Mouse (Mus musculus) kidney, embryonic 16.5 days (tissue): Measurements from ENCODE around the gene Plk5. TPM values are rescaled to one million over a fixed set of nuclear protein-coding genes. Genes with fewer than 3 reads are reported as not detected.

ENCODE experiments used
- ATAC-seq: fragments of 200-750 bp; cut with Nextera tagmentation; 2 replicates; pipeline ENCODE4 v1.8.0; 2017; ENCODE audit warnings: moderate TSS enrichment; ENCODE audit not compliant: low FRiP score, low TSS enrichment
- H3K27ac ChIP-seq: fragments of 300-500 bp; sonication (generic); 2 replicates; pipeline ENCODE4 v1.5.1; 2014; ENCODE audit warnings: low read length
- H3K27me3 ChIP-seq: fragments of 300-500 bp; sonication (generic); 2 replicates; pipeline ENCODE4 v1.6.1; 2014; ENCODE audit warnings: low read length, control low read depth, mixed read lengths; ENCODE audit not compliant: insufficient read depth
- H3K36me3 ChIP-seq: fragments of 300-500 bp; sonication (generic); 2 replicates; pipeline ENCODE4 v1.6.1; 2014; ENCODE audit warnings: low read length, control low read depth, mixed read lengths; ENCODE audit not compliant: insufficient read depth
- H3K4me1 ChIP-seq: fragments of 300-500 bp; sonication (generic); 2 replicates; pipeline ENCODE4 v1.6.1; 2014; ENCODE audit warnings: low read length, control low read depth, mixed read lengths; ENCODE audit not compliant: insufficient read depth
- H3K4me2 ChIP-seq: fragments of 300-500 bp; sonication (generic); replicated peaks from 2 replicates; pipeline ENCODE4 v1.6.1; 2014; ENCODE audit warnings: low read depth, low read length
- H3K4me3 ChIP-seq: fragments of 300-500 bp; sonication (generic); 2 replicates; pipeline ENCODE4 v1.5.1; 2014; ENCODE audit warnings: mild to moderate bottlenecking, low read length
- H3K9ac ChIP-seq: fragments of 300-500 bp; sonication (generic); replicated peaks from 2 replicates; pipeline ENCODE4 v1.6.1; 2014; ENCODE audit warnings: low read length
- H3K9me3 ChIP-seq: fragments of 300-500 bp; sonication (generic); 2 replicates; pipeline ENCODE4 v1.6.1; 2016; ENCODE audit warnings: low read length, control low read depth
- WGBS: fragments of 180-500 bp; shearing (Covaris S2); extraction: QIAGEN DNeasy Blood & Tissue Kit; methylation state at CpG from one replicate; pipeline ENCODE4 v1.1.7; 2014; 5-methylcytosine and 5-hydroxymethylcytosine counted together
- polyA plus RNA-seq: library from polyadenylated mRNA; unstranded; fragments of >200 nt; fragmentation: Nextera tagmentation; extraction: Ambion mirVana; gene quantifications from 2 replicates; pipeline ENCODE4 v1.2.1, GENCODE M21; 2015

Plk5 gene
- polyA plus RNA-seq, 1 experiment from 2014 or later: 0.97 TPM

- no peak overlapping the region for H3K4me2 ChIP-seq
- H3K27me3 ChIP-seq: no peaks in the 10 kb centered on the region
- H3K27ac ChIP-seq: no peak overlapping the region
- no peak for ATAC-seq
- H3K36me3 ChIP-seq: peaks cover 54% of the 10 kb centered on the region
- H3K9me3 ChIP-seq: no peaks in the 10 kb centered on the region
- WGBS: 89% methylated on average over 5 of the region's 5 CpGs
- H3K4me3 ChIP-seq: no peak overlapping the region
- no peak overlapping the region for H3K9ac ChIP-seq
- peaks cover 21% of the 10 kb centered on the region for H3K4me1 ChIP-seq
Observed at GRCm38 (mm10) chr10:80392687-80393086, 36.4 kb downstream of the Plk5 start.

GRCm38 (mm10) chr10:80395025-80395627, 38.9 kb downstream of the Plk5 start:
- H3K4me3 ChIP-seq: no peak overlapping the region
- peaks cover 17% of the 10 kb centered on the region for H3K4me1 ChIP-seq
- no peak for ATAC-seq
- H3K27me3 ChIP-seq: no peaks in the 10 kb centered on the region
- H3K4me2 ChIP-seq: no peak overlapping the region
- WGBS: 94% methylated on average over 35 of the region's 35 CpGs
- no peak overlapping the region for H3K27ac ChIP-seq
- H3K9ac ChIP-seq: no peak overlapping the region
- H3K9me3 ChIP-seq: no peaks in the 10 kb centered on the region
- H3K36me3 ChIP-seq: peaks cover 54% of the 10 kb centered on the region

DNA sequence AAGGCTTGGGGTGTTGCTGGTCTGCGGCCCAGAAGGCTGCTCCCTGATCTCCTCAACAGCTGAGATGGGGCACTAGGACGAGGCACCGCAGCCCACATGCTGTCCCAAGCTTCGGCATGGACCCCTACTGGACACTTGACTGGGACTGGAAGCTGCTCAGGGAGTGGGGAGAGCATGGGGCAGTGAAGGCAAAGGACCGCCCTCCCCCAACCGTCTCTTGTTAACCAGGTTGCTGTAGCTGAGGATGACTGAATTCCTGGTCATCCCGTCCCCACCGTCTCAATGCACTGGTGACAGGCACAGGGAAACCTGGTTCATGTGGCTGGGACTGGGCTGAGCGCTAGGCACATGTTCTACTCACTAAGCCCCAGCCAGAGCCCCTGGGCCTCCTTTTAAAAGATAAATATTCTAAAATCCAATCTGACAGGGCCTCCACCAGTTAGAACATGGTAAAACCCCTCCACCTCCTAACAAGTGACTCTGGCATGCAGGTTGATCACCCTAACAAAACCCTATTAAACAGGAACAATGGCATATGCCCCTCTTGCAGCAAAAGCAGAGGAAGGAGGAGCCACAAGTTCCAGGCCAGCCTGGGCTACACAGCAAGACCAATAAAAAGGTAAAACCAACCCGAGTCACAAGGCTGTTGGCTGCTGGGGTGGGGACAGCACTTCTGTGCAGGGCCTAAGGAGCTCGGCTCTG, 40.7 kb downstream of the Plk5 start:
- peak overlapping the region; percentile 77 for H3K4me3 ChIP-seq
- ATAC-seq: no peak
- peaks cover 48% of the 10 kb centered on the region for H3K36me3 ChIP-seq
- no peaks in the 10 kb centered on the region for H3K27me3 ChIP-seq
- peak overlapping the region; percentile 93 for H3K9ac ChIP-seq
- H3K4me2 ChIP-seq: peak overlapping the region; percentile 86
- peaks cover 26% of the 10 kb centered on the region for H3K4me1 ChIP-seq
- 78% methylated on average over 11 of the region's 11 CpGs for WGBS
- no peaks in the 10 kb centered on the region for H3K9me3 ChIP-seq
- peak overlapping the region; percentile 100 for H3K27ac ChIP-seq

DNA sequence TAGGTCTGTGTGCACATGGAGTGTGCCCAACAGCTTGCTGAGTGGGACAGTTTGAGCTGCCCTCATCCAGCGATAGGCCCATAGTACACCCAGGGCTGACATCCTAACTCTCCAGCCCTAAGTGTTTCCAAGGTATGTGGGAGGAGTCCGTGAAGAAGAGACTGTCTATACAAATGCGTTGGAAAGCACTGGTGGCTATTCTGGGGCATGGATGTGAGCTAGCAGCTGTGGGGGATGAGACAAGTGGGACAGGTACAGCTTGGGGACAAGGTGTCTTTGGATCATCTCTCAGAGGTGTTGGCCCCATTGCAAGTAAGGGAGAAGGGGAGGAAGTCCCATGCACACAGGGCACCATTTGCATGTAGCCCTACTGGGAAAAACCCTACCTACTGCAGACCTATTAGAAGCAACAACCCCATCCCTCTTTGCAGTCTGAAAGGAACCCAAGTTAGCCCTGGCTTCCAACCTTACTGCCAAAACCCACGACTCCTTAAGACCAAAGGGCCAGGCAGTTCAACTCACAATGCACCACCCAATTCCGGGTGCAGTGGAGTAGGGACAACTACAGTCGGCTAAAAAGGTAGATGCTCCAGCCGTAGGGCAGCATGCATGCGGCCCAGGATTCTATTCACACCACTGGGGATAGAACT, 41.4 kb downstream of the Plk5 start:
- no peak for ATAC-seq
- peaks cover 48% of the 10 kb centered on the region for H3K36me3 ChIP-seq
- WGBS: 39% methylated on average over 8 of the region's 8 CpGs

GRCm38 (mm10) chr10:80398174-80398535, 41.9 kb downstream of the Plk5 start:
- WGBS: 0% methylated on average over 1 of the region's 1 CpGs
- peaks cover 48% of the 10 kb centered on the region for H3K36me3 ChIP-seq
- no peak for ATAC-seq
- H3K4me3 ChIP-seq: peak overlapping the region; percentile 77
- peaks cover 26% of the 10 kb centered on the region for H3K4me1 ChIP-seq
- H3K9ac ChIP-seq: peak overlapping the region; percentile 93
- H3K4me2 ChIP-seq: peak overlapping the region; percentile 86
- H3K27me3 ChIP-seq: no peaks in the 10 kb centered on the region
- no peaks in the 10 kb centered on the region; the same call in 1 of the 2 replicates for H3K9me3 ChIP-seq
- H3K27ac ChIP-seq: peak overlapping the region; percentile 100

More for the DNA sequence above, 41.4 kb downstream of the Plk5 start:
- H3K4me2 ChIP-seq: peak overlapping the region; percentile 86
- peak overlapping the region; percentile 100 for H3K27ac ChIP-seq
- no peaks in the 10 kb centered on the region for H3K9me3 ChIP-seq
- H3K4me1 ChIP-seq: peaks cover 26% of the 10 kb centered on the region
- H3K4me3 ChIP-seq: peak overlapping the region; percentile 77
- H3K9ac ChIP-seq: peak overlapping the region; percentile 93
- no peaks in the 10 kb centered on the region for H3K27me3 ChIP-seq

- Histone ChIP-seq H3K9me3 (no peaks in the 10 kb centered on the region; the same call in 1 of the 2 replicates), H3K4me3 (peak overlapping the region; percentile 77), H3K4me2 (peak overlapping the region; percentile 86), H3K9ac (peak overlapping the region; percentile 96), H3K4me1 (peaks cover 26% of the 10 kb centered on the region), H3K27ac (peak overlapping the region; percentile 100), H3K36me3 (peaks cover 48% of the 10 kb centered on the region), H3K27me3 (no peaks in the 10 kb centered on the region)
- peak; percentile 88 for ATAC-seq
- under 1% methylated on average over 58 of the region's 59 CpGs for WGBS
Observed at GRCm38 (mm10) chr10:80398719-80399190, 42.5 kb downstream of the Plk5 start.

DNA sequence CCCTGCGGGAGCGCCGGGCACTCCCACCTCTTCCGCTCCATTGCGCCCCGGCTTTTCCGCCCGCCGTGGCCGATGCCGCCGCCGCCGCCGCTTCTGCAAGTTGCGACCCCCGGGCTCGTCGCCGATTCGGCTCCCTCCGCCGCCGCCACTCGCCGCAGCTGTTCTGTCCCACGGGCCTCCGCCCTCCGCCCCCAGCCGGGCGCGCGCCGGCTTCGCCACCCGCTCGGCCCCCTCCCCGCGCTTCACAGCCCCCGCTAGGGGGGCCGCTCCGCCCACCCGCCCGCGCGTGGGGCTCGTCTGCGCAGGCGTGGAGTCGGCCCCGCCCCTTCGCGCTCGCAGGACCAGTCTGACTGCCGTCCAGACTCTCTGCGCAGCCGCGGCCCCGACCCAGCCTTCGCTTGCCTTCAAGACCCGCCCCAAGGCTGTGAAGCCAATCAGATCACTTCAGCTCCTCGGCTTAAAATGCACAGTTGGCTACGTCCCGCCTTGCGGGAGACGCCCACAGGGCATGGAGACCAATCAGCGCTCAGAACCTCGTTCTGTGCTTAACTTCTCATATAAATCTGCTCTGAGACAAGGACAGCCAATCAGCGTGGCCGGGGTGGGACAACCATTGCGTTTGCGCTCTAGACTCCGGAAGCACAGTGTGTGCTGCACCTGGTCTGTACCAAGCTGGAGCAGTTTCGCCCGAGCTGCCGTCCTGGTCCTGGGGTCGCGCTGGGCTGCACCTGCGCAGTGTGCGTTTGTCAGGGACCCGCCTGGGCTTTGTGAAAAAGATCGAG, 43.1 kb downstream of the Plk5 start, which contains the start of gene Mbd3:
Gene Mbd3, minus strand, starts transcription at position 360 of the 782 bp plus-strand sequence.
- Histone ChIP-seq H3K4me2 (peak within 1 kb of the TSS; percentile 86), H3K4me1 (peaks cover 26% of the 10 kb centered on the region), H3K27ac (peak within 1 kb of the TSS; percentile 100), H3K27me3 (no peaks in the 10 kb centered on the region), H3K9ac (peak within 1 kb of the TSS; percentile 96), H3K36me3 (peaks cover 46% of the 10 kb centered on the region), H3K4me3 (peak within 1 kb of the TSS; percentile 77), H3K9me3 (no peaks in the 10 kb centered on the region; the same call in 1 of the 2 replicates)
- ATAC-seq: peak; percentile 98
- whole genome bisulfite sequencing: under 1% methylated on average over 68 of the region's 82 CpGs

DNA sequence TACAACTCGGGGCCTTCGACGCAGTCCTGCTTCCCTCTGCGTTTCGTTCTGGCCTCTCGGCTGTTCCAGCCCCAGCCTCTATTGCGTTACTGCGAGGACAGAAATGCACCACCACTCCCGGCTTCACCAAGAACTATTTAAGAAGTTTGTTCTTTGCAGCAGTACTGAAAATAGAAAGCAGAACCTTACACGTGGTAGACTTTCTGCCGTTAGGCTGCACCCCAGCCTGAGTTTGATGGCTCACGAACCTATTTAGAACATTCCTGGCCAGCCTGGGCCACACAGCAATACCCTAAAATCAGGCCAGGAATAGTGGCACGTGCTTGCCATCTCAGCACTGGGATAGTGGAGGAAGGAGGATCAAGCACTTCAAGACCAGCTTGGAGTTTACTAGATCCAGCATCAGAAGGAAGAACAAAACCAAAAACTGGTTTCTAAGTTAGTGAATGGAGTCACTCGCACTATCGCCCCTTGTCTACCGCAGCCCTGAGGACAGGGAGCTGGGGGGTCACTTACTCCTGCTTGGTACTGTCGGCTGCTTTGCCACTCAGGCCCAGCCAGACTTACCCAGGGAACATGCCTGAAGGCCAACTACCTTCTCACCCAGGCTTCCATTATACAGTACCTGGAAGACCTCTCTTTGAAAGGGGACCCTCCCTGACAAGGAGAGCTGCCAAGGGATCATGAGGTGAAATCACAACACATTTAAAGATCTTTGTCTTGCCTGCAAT, 43.9 kb downstream of the Plk5 start:
- Histone ChIP-seq H3K36me3 (peaks cover 39% of the 10 kb centered on the region), H3K9me3 (no peaks in the 10 kb centered on the region; the same call in 1 of the 2 replicates), H3K4me1 (peaks cover 29% of the 10 kb centered on the region), H3K27ac (peak overlapping the region; percentile 100), H3K27me3 (no peaks in the 10 kb centered on the region), H3K4me3 (peak overlapping the region; percentile 77), H3K4me2 (peak overlapping the region; percentile 60), H3K9ac (peak overlapping the region; percentile 65)
- ATAC-seq: no peak
- WGBS: 14% methylated on average over 17 of the region's 17 CpGs

DNA sequence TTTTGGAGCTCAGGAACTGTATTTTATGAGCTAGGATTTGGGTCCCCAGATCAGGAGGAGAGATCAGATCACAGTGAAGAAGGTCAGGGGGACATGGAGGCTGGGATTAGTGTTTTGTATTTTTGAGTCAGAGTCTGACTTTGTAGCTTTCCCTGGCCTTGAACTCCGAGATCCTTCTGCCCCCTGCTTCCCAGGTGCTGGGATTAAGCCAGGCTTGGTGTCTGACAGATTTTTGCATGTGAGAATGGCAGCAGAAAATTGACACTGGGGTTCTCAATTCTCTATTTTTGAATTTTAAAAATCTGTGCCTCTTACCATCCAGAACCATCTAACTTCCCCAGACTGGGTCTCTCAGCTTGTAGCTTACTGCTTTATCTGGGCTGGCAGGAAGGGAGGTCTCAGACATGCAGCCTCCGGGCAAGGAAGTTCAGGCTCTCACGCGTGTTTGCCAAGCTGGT, 44.5 kb downstream of the Plk5 start:
- peak overlapping the region; percentile 60 for H3K4me2 ChIP-seq
- ATAC-seq: no peak
- H3K4me1 ChIP-seq: peaks cover 35% of the 10 kb centered on the region
- H3K27me3 ChIP-seq: no peaks in the 10 kb centered on the region
- H3K9me3 ChIP-seq: no peaks in the 10 kb centered on the region; the same call in 1 of the 2 replicates
- peak overlapping the region; percentile 100 for H3K27ac ChIP-seq
- H3K4me3 ChIP-seq: no peak overlapping the region
- 79% methylated on average over 4 of the region's 4 CpGs for WGBS
- H3K36me3 ChIP-seq: peaks cover 33% of the 10 kb centered on the region
- peak overlapping the region; percentile 65 for H3K9ac ChIP-seq
